Mouse (Mus musculus): ENCODE results near the gene Rgl2. TPM values are rescaled to one million over a fixed set of nuclear protein-coding genes. Genes with fewer than 3 reads are reported as not detected.
"Not testable (repeated sequence)": the region's sequence is repeated elsewhere in the genome, so short reads cannot be mapped to it uniquely, and the experiment has no call there.

The Rgl2 gene
- 47.2 and 50.3 TPM in 2 replicates for polyA plus RNA-seq (2014; fragmentation: Nextera tagmentation; extraction: Ambion mirVana)

DNA sequence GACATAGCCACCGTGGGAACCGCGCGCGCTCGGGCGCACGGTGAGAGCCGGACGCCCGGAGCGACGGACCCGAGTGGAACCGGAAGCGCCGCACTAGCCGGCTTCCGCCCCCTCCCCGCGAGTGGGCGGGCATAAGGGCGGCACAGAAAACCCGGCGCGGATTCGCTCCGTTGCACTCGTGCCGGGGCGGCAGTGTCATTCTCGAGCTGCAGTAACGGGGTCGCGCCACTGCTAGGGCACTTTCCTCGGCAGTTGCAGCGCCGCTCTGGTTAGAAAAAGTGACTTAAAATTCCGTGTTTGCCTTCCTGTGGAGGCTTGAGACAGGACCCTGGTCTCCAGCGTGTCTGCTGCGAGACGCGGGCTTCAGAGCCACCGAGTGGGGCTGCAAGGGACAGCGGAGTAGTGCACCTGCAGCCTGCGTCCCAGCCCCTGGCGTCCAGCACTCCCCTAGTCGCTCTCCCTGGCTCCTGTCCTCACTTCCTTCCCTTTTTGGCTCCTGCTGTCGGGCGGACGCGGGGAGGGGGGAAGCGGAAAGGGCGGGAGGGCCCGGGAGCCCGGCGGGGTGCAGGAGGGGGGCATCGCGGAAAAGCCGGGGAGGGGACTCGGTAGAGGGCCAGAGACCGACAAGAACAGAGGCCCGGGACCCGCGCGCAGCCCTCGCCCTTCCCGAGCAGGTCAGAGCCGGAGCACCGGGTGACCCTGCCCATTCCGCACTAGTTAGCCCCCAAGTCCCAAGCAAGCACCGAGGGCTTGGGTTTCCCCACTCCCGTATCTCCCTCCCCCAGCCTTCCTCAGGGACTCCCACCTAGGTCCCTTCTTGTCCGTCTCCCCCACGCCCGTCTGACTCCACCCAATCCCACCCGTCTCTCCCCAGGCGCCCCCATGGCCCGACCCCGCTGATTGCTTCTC lies at the start of gene Rgl2:
Rgl2 (plus strand) TSS at position 173 of the 909 bp plus-strand sequence.
- DNase-seq (peak; percentile 98), ATAC-seq (ENCODE audit: low FRiP score, low TSS enrichment) (peak; percentile 86)
- H3K36me3 ChIP-seq (ENCODE audit: control insufficient read depth, insufficient read depth, low read length), result peaks cover 34% of the 10 kb centered on the region
- WGBS, result under 1% methylated on average over 78 of the region's 80 CpGs
- peaks cover 16% of the 10 kb centered on the region for H3K4me1 ChIP-seq (ENCODE audit: control insufficient read depth, insufficient read depth, low read length)
- H3K9ac ChIP-seq (replicated peaks; ENCODE audit: low read length), result peak within 1 kb of the TSS; percentile 91
- H3K27ac ChIP-seq (replicated peaks; ENCODE audit: low read depth, low read length), result peak within 1 kb of the TSS; percentile 92
- no peaks in the 10 kb centered on the region for H3K27me3 ChIP-seq (ENCODE audit: control insufficient read depth, insufficient read depth, low read length)
- peak within 1 kb of the TSS; percentile 79 for H3K4me3 ChIP-seq (replicated peaks; ENCODE audit: low read depth, low read length)
- H3K9me3 ChIP-seq (ENCODE audit: control insufficient read depth, low read length), result no peaks in the 10 kb centered on the region
- H3K4me2 ChIP-seq (ENCODE audit: low read length), result peak within 1 kb of the TSS; percentile 99

- WGBS, result 94% methylated on average over 10 of the region's 11 CpGs
- not testable (repeated sequence) for H3K4me2 ChIP-seq (ENCODE audit: low read length); ATAC-seq (ENCODE audit: low FRiP score, low TSS enrichment); H3K9ac ChIP-seq (replicated peaks; ENCODE audit: low read length); H3K4me1 ChIP-seq (ENCODE audit: control insufficient read depth, insufficient read depth, low read length); H3K27me3 ChIP-seq (ENCODE audit: control insufficient read depth, insufficient read depth, low read length); H3K36me3 ChIP-seq (ENCODE audit: control insufficient read depth, insufficient read depth, low read length); H3K9me3 ChIP-seq (ENCODE audit: control insufficient read depth, low read length); H3K27ac ChIP-seq (replicated peaks; ENCODE audit: low read depth, low read length); H3K4me3 ChIP-seq (replicated peaks; ENCODE audit: low read depth, low read length); DNase-seq
Observed at GRCm38 (mm10) chr17:33884320-33884719, 45.0 kb upstream of the Rgl2 start.

DNA sequence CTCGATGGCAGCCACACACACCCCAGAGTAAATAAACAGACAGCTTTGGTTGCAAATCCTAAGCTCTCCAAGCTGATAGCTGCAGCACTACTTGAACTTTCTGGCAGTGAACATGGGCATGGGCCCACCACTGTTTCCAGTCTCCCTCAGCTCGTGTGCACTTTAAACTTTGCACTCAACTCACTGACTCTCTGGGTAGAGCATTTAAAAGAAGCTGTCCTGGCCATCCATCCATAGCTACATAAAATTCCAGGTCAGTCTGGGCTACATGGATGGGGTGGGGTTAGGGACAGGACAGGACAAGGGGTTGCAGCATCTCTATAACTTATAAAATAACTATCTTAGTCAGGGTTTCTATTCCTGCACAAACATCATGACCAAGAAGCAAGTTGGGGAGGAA lies 41.5 kb upstream of the Rgl2 start:
- not testable (repeated sequence) for H3K27me3 ChIP-seq (ENCODE audit: control insufficient read depth, insufficient read depth, low read length); H3K4me1 ChIP-seq (ENCODE audit: control insufficient read depth, insufficient read depth, low read length); H3K4me3 ChIP-seq (replicated peaks; ENCODE audit: low read depth, low read length); H3K36me3 ChIP-seq (ENCODE audit: control insufficient read depth, insufficient read depth, low read length); H3K9me3 ChIP-seq (ENCODE audit: control insufficient read depth, low read length); H3K9ac ChIP-seq (replicated peaks; ENCODE audit: low read length); ATAC-seq (ENCODE audit: low FRiP score, low TSS enrichment); DNase-seq; H3K4me2 ChIP-seq (ENCODE audit: low read length); H3K27ac ChIP-seq (replicated peaks; ENCODE audit: low read depth, low read length)
- WGBS, result 85% methylated on average over 2 of the region's 2 CpGs

DNA sequence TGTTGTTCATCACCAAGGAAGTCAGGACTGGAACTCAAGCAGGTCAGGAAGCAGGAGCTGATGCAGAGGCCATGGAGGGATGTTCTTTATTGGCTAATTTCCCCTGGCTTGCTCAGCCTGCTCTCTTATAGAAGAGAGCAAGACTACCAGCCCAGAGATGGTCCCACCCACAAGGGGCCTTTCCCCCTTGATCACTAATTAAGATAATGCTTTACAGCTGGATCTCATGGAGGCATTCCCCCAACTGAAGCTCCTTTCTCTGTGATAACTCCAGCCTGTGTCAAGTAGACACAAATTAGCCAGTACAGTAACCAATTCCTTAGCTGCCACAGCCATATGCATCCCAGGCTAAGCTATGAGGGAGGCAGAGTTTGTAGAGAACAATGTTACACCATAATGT lies 41.1 kb upstream of the Rgl2 start:
- not testable (repeated sequence) for H3K36me3 ChIP-seq (ENCODE audit: control insufficient read depth, insufficient read depth, low read length); H3K27ac ChIP-seq (replicated peaks; ENCODE audit: low read depth, low read length); H3K9ac ChIP-seq (replicated peaks; ENCODE audit: low read length)

DNA sequence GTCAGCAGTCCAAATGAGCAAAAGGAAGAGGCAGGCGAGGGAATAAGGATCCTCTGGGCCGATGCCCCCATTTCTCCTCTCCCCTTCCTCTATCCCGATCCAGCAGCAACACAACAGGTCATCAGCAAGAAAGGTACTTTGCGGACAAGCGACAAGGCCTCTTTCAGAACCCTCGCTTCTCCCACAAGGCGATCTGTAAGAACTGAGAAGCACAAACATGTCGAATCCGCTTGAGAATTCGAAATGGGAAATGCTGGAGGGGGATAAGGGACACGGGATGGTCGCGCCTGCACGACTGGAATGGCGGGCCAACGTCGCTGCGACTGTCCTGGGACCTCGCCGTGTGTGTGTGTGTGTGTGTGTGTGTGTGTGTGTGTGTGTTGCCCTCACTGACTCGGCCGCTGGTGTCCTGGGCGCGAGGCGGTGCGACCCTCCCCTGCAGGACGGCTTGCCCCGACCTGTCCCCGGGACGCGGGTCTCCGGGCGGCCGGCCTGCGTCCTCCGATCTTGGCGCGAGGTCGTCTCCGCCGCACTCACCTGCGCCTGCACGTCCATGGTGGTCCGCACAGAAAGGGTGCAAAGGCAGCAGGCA lies 39.3 kb upstream of the Rgl2 start:
- H3K36me3 ChIP-seq (ENCODE audit: control insufficient read depth, insufficient read depth, low read length); H3K27ac ChIP-seq (replicated peaks; ENCODE audit: low read depth, low read length); H3K9me3 ChIP-seq (ENCODE audit: control insufficient read depth, low read length); H3K4me1 ChIP-seq (ENCODE audit: control insufficient read depth, insufficient read depth, low read length); H3K27me3 ChIP-seq (ENCODE audit: control insufficient read depth, insufficient read depth, low read length); DNase-seq: not testable (repeated sequence)
- WGBS, result under 1% methylated on average over 44 of the region's 44 CpGs
- peak overlapping the region; percentile 45; the same call in 1 of the 2 replicates for H3K9ac ChIP-seq (replicated peaks; ENCODE audit: low read length)
- peak overlapping the region; percentile 54 for H3K4me3 ChIP-seq (replicated peaks; ENCODE audit: low read depth, low read length)
- peak; percentile 29; the same call in 1 of the 2 replicates for ATAC-seq (ENCODE audit: low FRiP score, low TSS enrichment)
- peak overlapping the region; percentile 67 for H3K4me2 ChIP-seq (ENCODE audit: low read length)

More for the DNA sequence above, 41.1 kb upstream of the Rgl2 start:
- DNase-seq; H3K9me3 ChIP-seq (ENCODE audit: control insufficient read depth, low read length); ATAC-seq (ENCODE audit: low FRiP score, low TSS enrichment); H3K4me3 ChIP-seq (replicated peaks; ENCODE audit: low read depth, low read length); H3K4me2 ChIP-seq (ENCODE audit: low read length); H3K4me1 ChIP-seq (ENCODE audit: control insufficient read depth, insufficient read depth, low read length); H3K27me3 ChIP-seq (ENCODE audit: control insufficient read depth, insufficient read depth, low read length): not testable (repeated sequence)

- Histone ChIP-seq H3K4me2 (ENCODE audit: low read length) (peak within 1 kb of the TSS; percentile 67), H3K27me3 (ENCODE audit: control insufficient read depth, insufficient read depth, low read length) (no peaks in the 10 kb centered on the region), H3K9ac (replicated peaks; ENCODE audit: low read length) (peak within 1 kb of the TSS; percentile 45; the same call in 1 of the 2 replicates), H3K4me1 (ENCODE audit: control insufficient read depth, insufficient read depth, low read length) (no peaks in the 10 kb centered on the region), H3K9me3 (ENCODE audit: control insufficient read depth, low read length) (no peaks in the 10 kb centered on the region), H3K27ac (replicated peaks; ENCODE audit: low read depth, low read length) (no peak within 1 kb of the TSS), H3K36me3 (ENCODE audit: control insufficient read depth, insufficient read depth, low read length) (no peaks in the 10 kb centered on the region), H3K4me3 (replicated peaks; ENCODE audit: low read depth, low read length) (peak within 1 kb of the TSS; percentile 54)
- DNase-seq (peak; percentile 99), ATAC-seq (ENCODE audit: low FRiP score, low TSS enrichment) (peak; percentile 100)
- WGBS, result under 1% methylated on average over 49 of the region's 49 CpGs
Observed at GRCm38 (mm10) chr17:33890533-33891059, 38.7 kb upstream of the Rgl2 start, which contains the start of gene Kifc1. Gene Kifc1, minus strand, starts transcription at chr17:33890661.

DNA sequence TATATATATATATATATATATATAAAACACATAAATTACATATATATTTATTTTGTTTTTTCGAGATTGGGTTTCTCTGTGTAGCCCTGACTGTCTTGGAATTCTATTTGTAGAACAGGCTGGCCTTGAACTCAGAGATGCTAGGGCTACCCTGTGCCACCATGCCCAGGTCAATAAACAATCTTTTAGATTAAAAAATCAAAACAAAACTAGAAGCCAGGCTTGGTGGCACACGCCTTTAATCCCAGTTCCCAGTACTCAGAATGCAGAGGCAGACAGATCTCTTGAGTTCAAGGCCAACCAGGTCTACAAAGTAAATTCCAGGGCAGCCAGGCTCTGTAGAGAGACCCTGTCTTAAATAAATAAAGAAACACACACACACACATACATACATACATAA lies 38.0 kb upstream of the Rgl2 start:
- Histone ChIP-seq H3K9me3 (ENCODE audit: control insufficient read depth, low read length) (no peaks in the 10 kb centered on the region), H3K9ac (replicated peaks; ENCODE audit: low read length) (no peak overlapping the region), H3K4me1 (ENCODE audit: control insufficient read depth, insufficient read depth, low read length) (no peaks in the 10 kb centered on the region), H3K4me2 (ENCODE audit: low read length) (no peak overlapping the region), H3K4me3 (replicated peaks; ENCODE audit: low read depth, low read length) (no peak overlapping the region), H3K27me3 (ENCODE audit: control insufficient read depth, insufficient read depth, low read length) (no peaks in the 10 kb centered on the region), H3K36me3 (ENCODE audit: control insufficient read depth, insufficient read depth, low read length) (no peaks in the 10 kb centered on the region), H3K27ac (replicated peaks; ENCODE audit: low read depth, low read length) (no peak overlapping the region)
- ATAC-seq (ENCODE audit: low FRiP score, low TSS enrichment) (no peak), DNase-seq (no peak)
- 75% methylated on average over 2 of the region's 2 CpGs for WGBS

- H3K27me3 ChIP-seq (ENCODE audit: control insufficient read depth, insufficient read depth, low read length); H3K9ac ChIP-seq (replicated peaks; ENCODE audit: low read length); H3K36me3 ChIP-seq (ENCODE audit: control insufficient read depth, insufficient read depth, low read length); H3K4me3 ChIP-seq (replicated peaks; ENCODE audit: low read depth, low read length); H3K9me3 ChIP-seq (ENCODE audit: control insufficient read depth, low read length); DNase-seq; H3K4me1 ChIP-seq (ENCODE audit: control insufficient read depth, insufficient read depth, low read length); H3K27ac ChIP-seq (replicated peaks; ENCODE audit: low read depth, low read length); ATAC-seq (ENCODE audit: low FRiP score, low TSS enrichment); H3K4me2 ChIP-seq (ENCODE audit: low read length): not testable (repeated sequence)
- 70% methylated on average over 6 of the region's 6 CpGs for WGBS
Observed at GRCm38 (mm10) chr17:33891892-33892291, 37.5 kb upstream of the Rgl2 start.
